Mouse (Mus musculus): ENCODE data around the gene Tnfrsf21.

GRCm38 (mm10) chr17:42989981-42990380, 26.4 kb upstream of the Tnfrsf21 start:
- TF ChIP-seq POLR2A (IDR thresholded peaks at IDR 0.05; ENCODE audit: low read depth, low read length) = no peak
- TF ChIP-seq CTCF (conservative IDR thresholded peaks at IDR 0.05; ENCODE audit: insufficient read depth, insufficient read length, low read depth, low read length) = peak; percentile 27; the same call in 1 of the 2 replicates
